ENCODE assay signal across 8 mouse cellular contexts in the genomic region with DNA sequence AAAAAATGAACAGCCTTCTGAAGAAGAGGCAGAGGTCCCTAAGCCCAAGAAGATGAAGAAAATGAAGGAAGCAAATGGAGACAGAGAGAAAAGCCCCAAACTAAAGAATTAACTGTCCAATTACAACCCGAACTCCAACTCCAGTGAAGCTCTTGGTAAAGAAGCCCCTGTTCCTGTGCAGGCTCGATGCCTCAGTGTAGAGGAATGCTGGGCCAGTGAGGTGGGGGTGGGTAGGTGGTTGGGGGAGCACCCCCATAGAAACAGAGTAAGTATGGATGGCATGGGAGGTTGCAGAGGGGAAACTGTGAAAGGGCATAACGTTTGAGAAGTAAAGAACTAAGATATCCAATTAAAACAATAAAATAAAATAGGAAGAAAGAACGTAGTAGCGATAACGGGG.
DNase-seq lines count a peak whose midpoint lies in the region; ATAC-seq and TF ChIP-seq lines count a peak whose summit lies in the region.
"Not testable (repeated sequence)": the region's sequence is repeated elsewhere in the genome, so short reads cannot be mapped to it uniquely, and the experiment has no call there.

No protein-coding gene starts in this region.

- DNase-seq in forebrain, embryonic 14.5 days (ENCODE audit: low spot score); intestine, embryonic 14.5 days (ENCODE audit: low spot score); limb, embryonic 11.5 days (ENCODE audit: low spot score); lung, embryonic 14.5 days: not testable (repeated sequence)

- peak overlapping the region; percentile 25 for H3K4me3 ChIP-seq in cortical plate, adult 2 months (ENCODE audit: insufficient read depth, low read length)
- H3K4me3 ChIP-seq in forebrain, embryonic 14.5 days (ENCODE audit: low read depth, low read length) = 0 out of 2 replicates have a peak overlapping the region, but pooled peaks have one; percentile 19
- H3K4me3 ChIP-seq in heart, embryonic 15.5 days = peak overlapping the region; percentile 48
- not testable (repeated sequence) for H3K4me3 ChIP-seq in intestine, embryonic 14.5 days (ENCODE audit: low read depth, low read length)
- H3K4me3 ChIP-seq in limb, embryonic 11.5 days (ENCODE audit: low read depth, low read length) = peak overlapping the region; percentile 15; the same call in 1 of the 2 replicates
- peak overlapping the region; percentile 28; the same call in 1 of the 2 replicates for H3K4me3 ChIP-seq in lung, embryonic 14.5 days (ENCODE audit: low read depth, low read length)
- H3K4me3 ChIP-seq in midbrain, embryonic 15.5 days = peak overlapping the region; percentile 35
- H3K4me3 ChIP-seq in stomach, embryonic 15.5 days (replicated peaks) = peak overlapping the region; percentile 26

- not testable (repeated sequence) for H3K36me3 ChIP-seq in forebrain, embryonic 14.5 days (ENCODE audit: control insufficient read depth, insufficient read depth, low read length); heart, embryonic 15.5 days; intestine, embryonic 14.5 days (ENCODE audit: control insufficient read depth, insufficient read depth, low read length); limb, embryonic 11.5 days (ENCODE audit: control insufficient read depth, insufficient read depth, low read length); lung, embryonic 14.5 days (ENCODE audit: insufficient read depth); midbrain, embryonic 15.5 days (replicated peaks); stomach, embryonic 15.5 days

- H3K27ac ChIP-seq in cortical plate, adult 2 months (ENCODE audit: insufficient read depth, low read length); forebrain, embryonic 14.5 days (ENCODE audit: low read depth, low read length); heart, embryonic 15.5 days; intestine, embryonic 14.5 days (ENCODE audit: low read depth); limb, embryonic 11.5 days (replicated peaks; ENCODE audit: low read depth, low read length); lung, embryonic 14.5 days (ENCODE audit: low read depth); midbrain, embryonic 15.5 days; stomach, embryonic 15.5 days: not testable (repeated sequence)

- not testable (repeated sequence) for H3K9me3 ChIP-seq in forebrain, embryonic 14.5 days (replicated peaks; ENCODE audit: control insufficient read depth, low read length); heart, embryonic 15.5 days (replicated peaks); intestine, embryonic 14.5 days (ENCODE audit: control insufficient read depth, low read length); limb, embryonic 11.5 days (ENCODE audit: control insufficient read depth, low read length); lung, embryonic 14.5 days (ENCODE audit: low read depth, low read length); midbrain, embryonic 15.5 days; stomach, embryonic 15.5 days

- WGBS in forebrain, embryonic 14.5 days = 31% methylated on average over 6 of the region's 6 CpGs
- 24% methylated on average over 6 of the region's 6 CpGs for WGBS in heart, embryonic 15.5 days
- WGBS in intestine, embryonic 14.5 days = 29% methylated on average over 6 of the region's 6 CpGs
- WGBS in limb, embryonic 11.5 days = 25% methylated on average over 6 of the region's 6 CpGs
- WGBS in lung, embryonic 14.5 days = 26% methylated on average over 6 of the region's 6 CpGs
- 29% methylated on average over 6 of the region's 6 CpGs for WGBS in midbrain, embryonic 15.5 days
- 24% methylated on average over 6 of the region's 6 CpGs for WGBS in stomach, embryonic 15.5 days

- not testable (repeated sequence) for H3K9ac ChIP-seq in forebrain, embryonic 14.5 days (ENCODE audit: low read length); intestine, embryonic 14.5 days (ENCODE audit: low read length); limb, embryonic 11.5 days (ENCODE audit: low read length); lung, embryonic 14.5 days; midbrain, embryonic 15.5 days; stomach, embryonic 15.5 days
- peak overlapping the region; percentile 2; the same call in 1 of the 2 replicates for H3K9ac ChIP-seq in heart, embryonic 15.5 days

- H3K4me1 ChIP-seq in cortical plate, adult 2 months (ENCODE audit: control insufficient read depth, insufficient read depth, low read length); forebrain, embryonic 14.5 days (ENCODE audit: control insufficient read depth, insufficient read depth, low read length); heart, embryonic 15.5 days (replicated peaks); intestine, embryonic 14.5 days (replicated peaks; ENCODE audit: control insufficient read depth, insufficient read depth, low read length); limb, embryonic 11.5 days (ENCODE audit: control insufficient read depth, insufficient read depth, low read length); lung, embryonic 14.5 days (ENCODE audit: insufficient read depth); midbrain, embryonic 15.5 days; stomach, embryonic 15.5 days: not testable (repeated sequence)

- ATAC-seq in forebrain, embryonic 14.5 days; heart, embryonic 15.5 days (replicated peaks; ENCODE audit: insufficient number of reproducible peaks, insufficient read depth, low FRiP score, low read depth); limb, embryonic 11.5 days (ENCODE audit: insufficient number of reproducible peaks, low FRiP score, low TSS enrichment, low read depth); stomach, embryonic 15.5 days (ENCODE audit: insufficient read depth, low FRiP score, low read depth): not testable (repeated sequence)
- peak; percentile 27; the same call in 1 of the 2 replicates for ATAC-seq in intestine, embryonic 14.5 days (replicated peaks; ENCODE audit: low FRiP score, low TSS enrichment, low read depth)
- peak; percentile 13; the same call in 1 of the 2 replicates for ATAC-seq in lung, embryonic 14.5 days (ENCODE audit: insufficient read depth)
- ATAC-seq in midbrain, embryonic 15.5 days (replicated peaks) = peak; percentile 37

- H3K27me3 ChIP-seq in forebrain, embryonic 14.5 days (replicated peaks; ENCODE audit: control insufficient read depth, insufficient read depth, low read length); heart, embryonic 15.5 days; intestine, embryonic 14.5 days (replicated peaks; ENCODE audit: control insufficient read depth, insufficient read depth, low read length); limb, embryonic 11.5 days (ENCODE audit: control insufficient read depth, insufficient read depth, low read length); lung, embryonic 14.5 days (ENCODE audit: insufficient read depth, low read length); midbrain, embryonic 15.5 days (replicated peaks); stomach, embryonic 15.5 days (replicated peaks): not testable (repeated sequence)

- not testable (repeated sequence) for TF ChIP-seq POLR2A in cortical plate, adult 2 months (IDR thresholded peaks at IDR 0.05; ENCODE audit: extremely low read depth, insufficient read depth, low read length)

- H3K4me2 ChIP-seq in forebrain, embryonic 14.5 days (ENCODE audit: low read length) = peak overlapping the region; percentile 43
- peak overlapping the region; percentile 69 for H3K4me2 ChIP-seq in heart, embryonic 15.5 days
- peak overlapping the region; percentile 46 for H3K4me2 ChIP-seq in intestine, embryonic 14.5 days (ENCODE audit: low read length)
- H3K4me2 ChIP-seq in limb, embryonic 11.5 days (ENCODE audit: low read depth, severe bottlenecking) = peak overlapping the region; percentile 36
- H3K4me2 ChIP-seq in lung, embryonic 14.5 days = peak overlapping the region; percentile 54
- peak overlapping the region; percentile 55 for H3K4me2 ChIP-seq in midbrain, embryonic 15.5 days
- H3K4me2 ChIP-seq in stomach, embryonic 15.5 days = peak overlapping the region; percentile 57

- not testable (repeated sequence) for TF ChIP-seq CTCF in cortical plate, adult 2 months (IDR thresholded peaks at IDR 0.05; ENCODE audit: extremely low read depth, insufficient read depth, low read length); lung, embryonic 14.5 days (IDR thresholded peaks at IDR 0.05; ENCODE audit: low read depth)
